ENCODE assay signal across 27 mouse cellular contexts in the genomic region with DNA sequence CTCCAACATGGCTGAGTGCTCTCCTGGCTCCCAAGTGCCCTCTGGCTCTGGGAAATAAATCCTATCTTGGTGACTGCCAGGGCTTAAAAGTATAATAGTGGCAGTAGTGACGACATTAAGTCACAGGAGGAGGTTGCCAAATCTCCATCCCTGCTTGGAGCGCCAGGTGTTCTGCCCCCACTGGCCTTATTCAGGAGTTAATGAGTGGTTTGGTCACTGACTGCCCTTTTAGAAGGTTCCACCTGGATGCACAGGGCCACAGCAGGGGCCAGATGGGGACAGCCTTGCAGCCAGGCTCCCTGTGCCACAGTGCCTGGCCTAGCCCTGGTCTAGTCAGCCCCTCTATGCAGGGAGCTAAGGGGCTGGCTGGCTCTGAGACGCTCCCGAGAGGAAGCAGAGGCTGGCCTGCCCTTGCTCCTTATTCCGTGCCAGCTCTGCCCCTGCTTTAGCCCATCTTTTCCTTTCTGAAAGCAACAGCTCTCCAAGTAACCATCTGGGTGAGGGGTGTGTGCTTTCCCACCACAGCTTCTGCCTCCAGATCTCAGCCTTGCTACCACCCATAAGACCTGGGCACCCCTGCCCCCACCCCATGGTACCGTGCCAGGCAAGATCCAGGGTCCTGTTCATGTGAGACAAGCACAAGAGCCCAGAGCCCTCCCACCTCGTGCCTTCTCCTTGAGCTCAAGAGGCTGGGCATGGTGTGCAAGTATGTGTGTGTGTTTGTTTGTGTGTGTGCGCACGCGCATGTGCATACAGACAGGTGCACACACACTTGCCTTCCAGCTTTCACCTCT. TPM values are rescaled to one million over a fixed set of nuclear protein-coding genes. Genes with fewer than 3 reads are reported as not detected.
DNase-seq lines count a peak whose midpoint lies in the region; ATAC-seq and TF ChIP-seq lines count a peak whose summit lies in the region.
"Had no signal": no experiment of that assay in that cellular context is flagged by ENCODE, and none has a peak within 500 bp of the region (broad histone marks: within the 10 kb centered on the region; RNA-seq: fewer than 3 reads in every experiment).

No protein-coding gene starts in this region.

- H3K9me3 ChIP-seq in kidney, embryonic 15.5 days (replicated peaks), result no peaks in the 10 kb centered on the region
- H3K9me3 ChIP-seq in liver, postnatal 0 days (ENCODE audit: low read length), result no peaks in the 10 kb centered on the region
- H3K9me3 ChIP-seq: embryonic facial prominence, embryonic 12.5 days; forebrain, embryonic 12.5 days; heart, embryonic 15.5 days; hindbrain, embryonic 15.5 days; limb, embryonic 13.5 days; liver, embryonic 13.5 days; lung, embryonic 15.5 days; megakaryocyte, embryonic 14.5 days; neural tube, embryonic 12.5 days had no signal

- peaks cover 31% of the 10 kb centered on the region for H3K4me1 ChIP-seq in kidney, embryonic 15.5 days
- H3K4me1 ChIP-seq in liver, postnatal 0 days (ENCODE audit: insufficient read depth), result peaks cover 6% of the 10 kb centered on the region; the same call in 1 of the 2 replicates

- WGBS in kidney, embryonic 15.5 days, result 57% methylated on average over 10 of the region's 10 CpGs
- 59% methylated on average over 10 of the region's 10 CpGs for WGBS in liver, postnatal 0 days (ENCODE audit: insufficient replicate concordance)

- in situ Hi-C loops in Patski (cut with MboI; ENCODE audit: low pct_unique_long_range_greater_than_20kb), result no loop called here

- ATAC-seq in Patski, result peak; percentile 31
- ATAC-seq in kidney, embryonic 15.5 days (replicated peaks; ENCODE audit: low FRiP score), result peak; percentile 23; the same call in 1 of the 2 replicates
- ATAC-seq in liver, postnatal 0 days, result no peak

- H3K27ac ChIP-seq in kidney, embryonic 15.5 days, result no peak overlapping the region
- no peak overlapping the region for H3K27ac ChIP-seq in liver, postnatal 0 days (ENCODE audit: low read depth)
- H3K27ac ChIP-seq: embryonic facial prominence, embryonic 12.5 days; forebrain, embryonic 12.5 days; heart, embryonic 15.5 days; hindbrain, embryonic 15.5 days; limb, embryonic 13.5 days; liver, embryonic 13.5 days; lung, embryonic 15.5 days; neural tube, embryonic 12.5 days; stomach, postnatal 0 days had no signal

- no peak overlapping the region for H3K9ac ChIP-seq in kidney, embryonic 15.5 days
- no peak overlapping the region for H3K9ac ChIP-seq in liver, postnatal 0 days (replicated peaks)
- H3K9ac ChIP-seq: embryonic facial prominence, embryonic 12.5 days; forebrain, embryonic 12.5 days; heart, embryonic 15.5 days; hindbrain, embryonic 15.5 days; limb, embryonic 13.5 days; liver, embryonic 13.5 days; lung, embryonic 15.5 days; neural tube, embryonic 12.5 days had no signal

- no peak overlapping the region for H3K4me3 ChIP-seq in kidney, embryonic 15.5 days (replicated peaks)
- no peak overlapping the region for H3K4me3 ChIP-seq in liver, postnatal 0 days (ENCODE audit: low read depth, low read length)
- H3K4me3 ChIP-seq: embryonic facial prominence, embryonic 12.5 days; erythroblast, embryonic 14.5 days; forebrain, embryonic 12.5 days; heart, embryonic 15.5 days; hindbrain, embryonic 15.5 days; limb, embryonic 13.5 days; liver, embryonic 13.5 days; lung, embryonic 15.5 days; megakaryocyte, embryonic 14.5 days; neural tube, embryonic 12.5 days had no signal

- H3K27me3 ChIP-seq in Patski, result peaks cover 17% of the 10 kb centered on the region
- peaks cover 92% of the 10 kb centered on the region for H3K27me3 ChIP-seq in kidney, embryonic 15.5 days
- H3K27me3 ChIP-seq in liver, postnatal 0 days (ENCODE audit: insufficient read depth, low read length), result peaks cover 58% of the 10 kb centered on the region

- H3K4me2 ChIP-seq in kidney, embryonic 15.5 days, result no peak overlapping the region
- no peak overlapping the region for H3K4me2 ChIP-seq in liver, postnatal 0 days (ENCODE audit: low read depth, low read length)
- H3K4me2 ChIP-seq: embryonic facial prominence, embryonic 12.5 days; forebrain, embryonic 12.5 days; heart, embryonic 15.5 days; hindbrain, embryonic 15.5 days; limb, embryonic 13.5 days; liver, embryonic 13.5 days; lung, embryonic 15.5 days; neural tube, embryonic 12.5 days had no signal

- no peak for TF ChIP-seq CTCF in Patski (IDR thresholded peaks at IDR 0.05)
- no peak for TF ChIP-seq CTCF in liver, postnatal 0 days (IDR thresholded peaks at IDR 0.05; ENCODE audit: low read depth)

- TF ChIP-seq EP300 in liver, postnatal 0 days (IDR thresholded peaks at IDR 0.05; ENCODE audit: low read depth), result no peak

- no peaks in the 10 kb centered on the region for H3K36me3 ChIP-seq in kidney, embryonic 15.5 days
- no peaks in the 10 kb centered on the region for H3K36me3 ChIP-seq in liver, postnatal 0 days (replicated peaks; ENCODE audit: insufficient read depth, low read length)
- H3K36me3 ChIP-seq: embryonic facial prominence, embryonic 12.5 days; forebrain, embryonic 12.5 days; heart, embryonic 15.5 days; hindbrain, embryonic 15.5 days; limb, embryonic 13.5 days; liver, embryonic 13.5 days; lung, embryonic 15.5 days; neural tube, embryonic 12.5 days had no signal

- DNase-seq in cerebellum, adult 11-12 months, result peak; percentile 57
- DNase-seq in cerebellum, postnatal 25 days, result no peak
- no peak for DNase-seq in Patski (ENCODE audit: low read depth, low spot score)
- peak; percentile 56 to 72 for DNase-seq in kidney, postnatal 36 days
- DNase-seq in liver, postnatal 0 days, result no peak
- DNase-seq in urinary bladder, postnatal 36 days (ENCODE audit: low spot score in 2 of 2), result no peak
- no peak for DNase-seq in natural killer cell, adult 2 months (ENCODE audit: low spot score in 2 of 2)
- DNase-seq: adrenal gland, adult 2 months; gastrocnemius, postnatal 36 days; heart, postnatal 36 days; liver, embryonic 13.5 days; lung, postnatal 36 days; midbrain, embryonic 14.5 days; right cerebral cortex, postnatal 14 days had no signal

- CTCF ChIA-PET in Patski (lab: Charles Lee), result interaction anchor here (0.8 to 2.1 kb wide), 7 partner anchors 10 to 98 kb away, joined by 3 to 12 read pairs (median 3); a partner anchor contains a TSS

- POLR2A ChIA-PET in Patski (lab: Charles Lee), result interaction anchor here (0.7 to 1.3 kb wide), 3 partner anchors 14 to 21 kb away, joined by 3 to 4 read pairs (median 3); no protein-coding TSS in a partner anchor

RNA-seq across cellular contexts. Expression of a gene that starts 2.3 kb away (rescaled TPM):
- 0.21 TPM for polyA plus RNA-seq in Patski (2021)
- 0.26 and 0.27 TPM in 2 replicates for polyA plus RNA-seq in kidney, embryonic 15.5 days (2015; fragmentation: Nextera tagmentation; extraction: Ambion mirVana)
- not detected in 2 replicates for polyA plus RNA-seq in liver, postnatal 0 days (2015; fragmentation: Nextera tagmentation; extraction: Ambion mirVana)
- polyA plus RNA-seq: adrenal gland, adult 2 months; erythroblast, embryonic 14.5 days; forebrain, embryonic 12.5 days; heart, embryonic 15.5 days; intestine, embryonic 14.5 days; liver, embryonic 13.5 days; lung, embryonic 15.5 days; stomach, postnatal 0 days; thymus, postnatal 0 days had no signal

RNA-seq across cellular contexts. Expression of a gene that starts 7.6 kb away (rescaled TPM):
- polyA plus RNA-seq in Patski (2021), result 1.4 TPM
- 20.2 and 21.6 TPM in 2 replicates for polyA plus RNA-seq in kidney, embryonic 15.5 days (2015; fragmentation: Nextera tagmentation; extraction: Ambion mirVana)
- polyA plus RNA-seq in liver, postnatal 0 days (2015; fragmentation: Nextera tagmentation; extraction: Ambion mirVana), result 0.26 and 0.52 TPM in 2 replicates

RNA-seq across cellular contexts. Expression of a gene that starts 33.5 kb away (rescaled TPM):
- polyA plus RNA-seq in Patski (2021), result 60.3 TPM
- polyA plus RNA-seq in kidney, embryonic 15.5 days (2015; fragmentation: Nextera tagmentation; extraction: Ambion mirVana), result 10.8 and 12.3 TPM in 2 replicates
- 0.97 and 1.6 TPM in 2 replicates for polyA plus RNA-seq in liver, postnatal 0 days (2015; fragmentation: Nextera tagmentation; extraction: Ambion mirVana)

Comparison
In these comparisons a context has a peak if more than half of its experiments do, and no peak if none do; other contexts are left out.
1. DNase-seq: peak in cerebellum, adult 11-12 months (single experiment) and kidney, postnatal 36 days (2 of 2); none in cerebellum, postnatal 25 days (0 of 2), Patski (single experiment), liver, postnatal 0 days (single experiment), urinary bladder, postnatal 36 days (0 of 2) and natural killer cell, adult 2 months (0 of 2).